Mouse (Mus musculus) CD4-positive, CD25-positive, alpha-beta regulatory T cell, adult 2 months (primary cell): ENCODE measurements around the gene Lrch3.

Experiments used
- DNase-seq: peaks from one replicate; pipeline ENCODE4 v3.0.0-alpha.2; 2012; ENCODE audit warnings: low read depth, low spot score

Lrch3 gene

GRCm38 (mm10) chr16:32984631-32985030, 70.7 kb downstream of the Lrch3 start:
- DNase-seq = no peak

GRCm38 (mm10) chr16:32992158-32992557, 78.3 kb downstream of the Lrch3 start:
- no peak for DNase-seq

GRCm38 (mm10) chr16:33005216-33005615, 91.3 kb downstream of the Lrch3 start:
- DNase-seq = no peak

- no peak for DNase-seq
Observed at GRCm38 (mm10) chr16:33006888-33007287, 93.0 kb downstream of the Lrch3 start.

GRCm38 (mm10) chr16:33007436-33007835, 93.5 kb downstream of the Lrch3 start:
- DNase-seq = no peak

GRCm38 (mm10) chr16:33010166-33010565, 96.3 kb downstream of the Lrch3 start:
- no peak for DNase-seq

- no peak for DNase-seq
Observed at GRCm38 (mm10) chr16:33013801-33014200, 99.9 kb downstream of the Lrch3 start.

- DNase-seq = no peak
Observed at GRCm38 (mm10) chr16:33014921-33015320, 101.0 kb downstream of the Lrch3 start.

- DNase-seq = no peak
Observed at GRCm38 (mm10) chr16:33015396-33015907, 101.6 kb downstream of the Lrch3 start.

GRCm38 (mm10) chr16:33015986-33016385, 102.1 kb downstream of the Lrch3 start:
- DNase-seq = no peak

GRCm38 (mm10) chr16:33017677-33018349, 103.9 kb downstream of the Lrch3 start:
- no peak for DNase-seq

GRCm38 (mm10) chr16:33019117-33019770, 105.3 kb downstream of the Lrch3 start:
- DNase-seq = no peak

GRCm38 (mm10) chr16:33021381-33021780, 107.5 kb downstream of the Lrch3 start:
- DNase-seq = no peak

GRCm38 (mm10) chr16:33023750-33024149, 109.8 kb downstream of the Lrch3 start:
- DNase-seq = peak; percentile 90

GRCm38 (mm10) chr16:33024456-33025104, 110.7 kb downstream of the Lrch3 start:
- DNase-seq = no peak

GRCm38 (mm10) chr16:33026357-33026756, 112.5 kb downstream of the Lrch3 start:
- DNase-seq = no peak

- no peak for DNase-seq
Observed at GRCm38 (mm10) chr16:33036006-33036405, 122.1 kb downstream of the Lrch3 start.

GRCm38 (mm10) chr16:33042682-33043081, 128.8 kb downstream of the Lrch3 start:
- DNase-seq = no peak

- DNase-seq = peak; percentile 40
Observed at GRCm38 (mm10) chr16:33043268-33043667, 129.4 kb downstream of the Lrch3 start.

GRCm38 (mm10) chr16:33048004-33048403, 134.1 kb downstream of the Lrch3 start:
- DNase-seq = no peak

- no peak for DNase-seq
Observed at GRCm38 (mm10) chr16:33048686-33049085, 134.8 kb downstream of the Lrch3 start.

GRCm38 (mm10) chr16:33049809-33050208, 135.9 kb downstream of the Lrch3 start:
- DNase-seq = no peak

GRCm38 (mm10) chr16:33053141-33053540, 139.2 kb downstream of the Lrch3 start:
- DNase-seq = no peak
